Mouse (Mus musculus) gastrocnemius, adult 8-10 months (tissue): ENCODE results near the gene Magea8. TPM values are rescaled to one million over a fixed set of nuclear protein-coding genes. Genes with fewer than 3 reads are reported as not detected.
"Not testable (repeated sequence)": the region's sequence is repeated elsewhere in the genome, so short reads cannot be mapped to it uniquely, and the experiment has no call there.

Experiments used
- DNase-seq, 2 experiments: peaks; one replicate each; pipeline ENCODE4 v3.0.0; 2022; ENCODE audit warnings: low spot score in 2 of 2
- total RNA-seq, 4 experiments: library from RNA; stranded (reverse); gene quantifications; 2 replicates each; pipeline ENCODE4 v1.2.4; 2022

The Magea8 gene
- not detected for total RNA-seq

- not testable (repeated sequence) for DNase-seq
Observed at GRCm38 (mm10) chrX:154995750-154996149, at the start of gene Magea8. TSS of gene Magea8 (minus strand) at chrX:154995850.

GRCm38 (mm10) chrX:154949405-154949804 is 46.2 kb downstream of the Magea8 start, which contains the start of gene Magea3:
TSS of gene Magea3 (minus strand) at chrX:154949505.
- not testable (repeated sequence) for DNase-seq

GRCm38 (mm10) chrX:154935887-154936286 is 59.8 kb downstream of the Magea8 start, which contains the start of gene Magea6:
TSS of gene Magea6 (minus strand) at chrX:154935987.
- not testable (repeated sequence) for DNase-seq

Other genes starting within 250 kb of the Magea8 start
- gene Cldn34b1, start 105.6 kb downstream of the Magea8 start, total RNA-seq: not detected
- gene Magea6, start 59.9 kb downstream of the Magea8 start, total RNA-seq: not detected
- gene Magea3, start 46.3 kb downstream of the Magea8 start, total RNA-seq: not detected
- gene Magea5, start 67.3 kb upstream of the Magea8 start, total RNA-seq: not detected
- gene Magea1, start 93.9 kb upstream of the Magea8 start, total RNA-seq: not detected
- not detected for gene Magea2, start 97.8 kb upstream of the Magea8 start, total RNA-seq
- gene Cldn34b2, start 132.6 kb upstream of the Magea8 start, total RNA-seq: not detected
- 10 to 100 TPM; 11.0 to 19.8 (median 16.4) TPM for gene Sat1, start 220.6 kb upstream of the Magea8 start, total RNA-seq